Mouse (Mus musculus): ENCODE measurements around the gene Sipa1l3.

DNA sequence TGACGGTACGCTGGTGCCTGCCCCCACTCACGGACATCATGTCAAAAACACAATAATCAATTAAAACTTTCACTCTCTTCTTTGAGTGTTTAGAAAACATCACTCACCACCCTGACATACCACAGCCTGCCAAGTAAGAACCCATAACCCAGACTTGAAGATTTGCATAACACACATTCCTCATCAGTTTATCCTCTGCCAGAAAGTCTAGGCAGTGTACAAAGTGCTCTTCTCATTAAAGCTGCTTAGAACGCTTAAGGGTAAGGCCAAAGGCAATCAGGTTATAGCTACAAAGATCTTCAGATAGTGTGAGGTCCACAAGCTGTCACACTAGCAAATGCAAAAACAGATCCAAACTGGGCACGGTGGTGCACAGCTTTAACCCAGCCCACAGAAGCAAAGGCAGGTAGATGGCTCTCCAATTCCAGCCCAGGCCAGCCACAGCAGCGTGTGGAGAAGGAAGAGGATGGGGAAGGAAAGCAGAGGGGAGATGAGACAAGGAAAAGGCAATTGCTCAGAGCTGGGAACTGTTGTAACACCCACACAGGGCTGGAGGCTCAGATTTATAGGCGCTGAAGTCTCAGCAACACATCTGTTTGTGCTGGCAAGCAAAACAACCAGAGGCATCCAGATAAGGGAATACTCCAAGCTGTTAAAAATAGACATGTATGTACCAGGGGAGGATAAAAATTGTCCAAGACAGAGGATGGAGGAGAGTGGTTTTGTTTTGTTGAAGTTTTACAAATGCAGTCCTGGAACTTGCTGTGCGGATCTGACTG lies 246.6 kb downstream of the Sipa1l3 start:
- no peak for TF ChIP-seq POLR2A (IDR thresholded peaks at IDR 0.05; ENCODE audit: low read depth, low read length)
- TF ChIP-seq CTCF (IDR thresholded peaks at IDR 0.05; ENCODE audit: extremely low read depth, insufficient read depth, insufficient read length, insufficient replicate concordance), result no peak

All from spleen, adult 2 months (tissue).